Mouse (Mus musculus) kidney, embryonic 16.5 days (tissue): ENCODE results near the gene AI413582. TPM values are rescaled to one million over a fixed set of nuclear protein-coding genes. Genes with fewer than 3 reads are reported as not detected.

Experiments used
- polyA plus RNA-seq: library from polyadenylated mRNA; unstranded; fragments of >200 nt; fragmentation: Nextera tagmentation; extraction: Ambion mirVana; gene quantifications from 2 replicates; pipeline ENCODE4 v1.2.1, GENCODE M21; 2015

AI413582 gene
- polyA plus RNA-seq, 1 experiment from 2014 or later = 23.4 TPM

Other genes starting within 250 kb of the AI413582 start
- 0.91 and 1.2 TPM in 2 replicates for gene Grm4, start 44.4 kb downstream of the AI413582 start, polyA plus RNA-seq
- gene Hmga1, start 9.3 kb downstream of the AI413582 start, polyA plus RNA-seq = 257 and 279 TPM in 2 replicates
- gene Nudt3, start 57.7 kb upstream of the AI413582 start, polyA plus RNA-seq = 81.8 and 84.1 TPM in 2 replicates
- gene RPS10-NUDT3, start 69.5 kb upstream of the AI413582 start, polyA plus RNA-seq = not detected in 2 replicates
- 825 and 828 TPM in 2 replicates for gene Rps10, start 70.9 kb upstream of the AI413582 start, polyA plus RNA-seq
- 1.4 and 1.7 TPM in 2 replicates for gene Pacsin1, start 89.8 kb upstream of the AI413582 start, polyA plus RNA-seq
- gene Spdef, start 163.2 kb upstream of the AI413582 start, polyA plus RNA-seq = 0.18 and 0.31 TPM in 2 replicates